Mouse (Mus musculus) liver, adult 2 months (tissue): ENCODE measurements around the gene Lct.

Experiments used
- CTCF ChIP-seq: fragments of 200-500 bp; IDR thresholded peaks from 2 replicates; pipeline ENCODE4 v1.5.1; 2011; ENCODE audit warnings: low read depth, low read length, control low read depth
- POLR2A ChIP-seq: fragments of 200-500 bp; IDR thresholded peaks from 2 replicates; pipeline ENCODE4 v1.6.1; 2011; ENCODE audit warnings: low read length, control low read depth; ENCODE audit not compliant: insufficient read depth; ENCODE audit errors: extremely low read depth

GRCm38 (mm10) chr1:128330313-128330712, 2.2 kb upstream of the Lct start:
- TF ChIP-seq CTCF (no peak), POLR2A (no peak)
